Mouse (Mus musculus): ENCODE results near the gene Evi2b. TPM values are rescaled to one million over a fixed set of nuclear protein-coding genes. Genes with fewer than 3 reads are reported as not detected.

Evi2b gene
- 0.98 and 2.6 TPM in 2 replicates for polyA plus RNA-seq (2015; fragmentation: Nextera tagmentation; extraction: Ambion mirVana)

DNA sequence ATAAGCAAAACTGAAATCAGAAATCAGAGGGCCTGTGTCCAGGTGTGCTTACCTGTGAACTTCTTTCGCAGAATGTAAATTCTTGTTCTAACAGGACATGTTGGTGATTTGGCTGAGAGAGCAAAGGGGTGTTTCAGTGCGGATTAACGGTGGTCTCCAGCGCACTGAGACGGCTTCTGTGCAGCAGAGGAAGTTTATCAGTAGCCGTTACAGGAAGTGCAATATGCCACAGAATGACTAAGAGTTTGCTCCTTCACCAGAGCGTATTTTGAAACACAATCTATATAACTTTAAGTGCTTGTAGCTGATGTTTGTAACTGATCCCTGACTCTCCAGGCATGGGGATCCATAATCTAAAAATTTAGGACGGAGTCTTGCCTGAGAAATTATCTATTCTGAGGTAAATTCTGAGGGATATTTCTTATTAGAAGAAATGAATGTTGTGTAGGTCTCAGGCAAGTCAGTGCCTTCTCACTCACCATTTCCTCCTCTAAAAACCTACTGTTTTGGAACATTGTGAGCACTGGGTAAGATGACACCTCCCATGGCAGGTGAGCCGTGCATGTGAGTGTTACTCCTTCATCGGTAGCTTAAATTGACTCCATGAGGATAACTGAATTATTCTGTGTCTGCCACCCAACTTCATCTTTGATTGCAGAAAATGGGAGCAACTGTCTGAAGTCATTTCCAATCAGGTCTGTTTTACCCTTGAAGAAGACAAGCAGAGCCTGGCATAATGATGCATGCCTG lies at the start of gene Evi2b:
Gene Evi2b, minus strand, starts transcription at position 203 of the 750 bp plus-strand sequence.

DNA sequence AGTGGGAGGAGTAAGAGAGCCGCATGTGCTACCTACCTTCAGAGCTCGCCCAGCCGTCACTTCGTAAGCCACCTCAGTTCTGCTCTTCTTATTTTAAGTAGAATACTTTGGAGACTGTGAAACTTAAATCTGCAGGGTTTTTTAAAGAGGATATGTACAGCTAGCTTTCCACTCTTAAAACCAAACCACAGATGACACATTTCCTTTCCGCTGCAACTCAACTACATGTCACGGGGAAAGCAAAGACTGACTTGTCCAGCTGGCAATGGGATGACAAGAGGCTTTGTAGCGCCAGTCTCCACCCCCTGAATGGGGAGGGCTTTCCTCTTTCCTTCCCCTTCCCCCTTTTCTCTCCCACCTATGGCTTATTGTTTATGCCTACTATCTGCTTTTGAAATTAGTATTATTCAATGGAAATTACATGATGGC lies 6.8 kb upstream of the Evi2b start, which contains the start of the genes Evi2 and Evi2a:
Gene Evi2, minus strand, starts transcription at position 257 of the 429 bp plus-strand sequence.
Gene Evi2a, minus strand, starts transcription at position 277 of the 429 bp plus-strand sequence.

GRCm38 (mm10) chr11:79503845-79504244 lies 19.7 kb downstream of the Evi2b start, which contains the start of gene Omg:
TSS of gene Omg (minus strand) at chr11:79504084.

Other genes starting within 250 kb of the Evi2b start
- 0.23 TPM in 1 of 2 replicates, not detected in the other for gene Gm9964, start 226.9 kb downstream of the Evi2b start, polyA plus RNA-seq (2015; fragmentation: Nextera tagmentation; extraction: Ambion mirVana)
- gene Nf1, start 184.1 kb downstream of the Evi2b start, polyA plus RNA-seq (2015; fragmentation: Nextera tagmentation; extraction: Ambion mirVana): 3.9 and 4.1 TPM in 2 replicates
- 0.08 TPM in 1 of 2 replicates, not detected in the other for gene Omg, start 19.7 kb downstream of the Evi2b start, polyA plus RNA-seq (2015; fragmentation: Nextera tagmentation; extraction: Ambion mirVana)
- 0.23 and 0.48 TPM in 2 replicates for gene Evi2, start 6.8 kb upstream of the Evi2b start, polyA plus RNA-seq (2015; fragmentation: Nextera tagmentation; extraction: Ambion mirVana)
- 4.8 and 8.1 TPM in 2 replicates for gene Evi2a, start 6.8 kb upstream of the Evi2b start, polyA plus RNA-seq (2015; fragmentation: Nextera tagmentation; extraction: Ambion mirVana)
- 0.12 and 0.13 TPM in 2 replicates for gene Rab11fip4, start 67.5 kb upstream of the Evi2b start, polyA plus RNA-seq (2015; fragmentation: Nextera tagmentation; extraction: Ambion mirVana)